Mouse (Mus musculus): ENCODE measurements around the gene Irs1. TPM values are rescaled to one million over a fixed set of nuclear protein-coding genes. Genes with fewer than 3 reads are reported as not detected.
A peak's percentile ranks its signal among the peaks of the same experiment; 100 is the strongest.

Gene Irs1
- polyA plus RNA-seq, 1 experiment = 6.3 TPM

GRCm38 (mm10) chr1:82289990-82290681, 1.1 kb downstream of the Irs1 start:
- Histone ChIP-seq H3K4me1 (ENCODE audit: control insufficient read depth, insufficient read depth, low read length) (peaks cover 2% of the 10 kb centered on the region), H3K4me3 (ENCODE audit: insufficient read depth, low read length) (peak overlapping the region; percentile 86), H3K27ac (ENCODE audit: insufficient read depth, low read length) (peak overlapping the region; percentile 84)
- TF ChIP-seq POLR2A (IDR thresholded peaks at IDR 0.05; ENCODE audit: extremely low read depth, insufficient read depth, low read length) (no peak), CTCF (IDR thresholded peaks at IDR 0.05; ENCODE audit: extremely low read depth, insufficient read depth, low read length) (no peak)

- H3K4me1 ChIP-seq (ENCODE audit: control insufficient read depth, insufficient read depth, low read length) = peaks cover 3% of the 10 kb centered on the region
- TF ChIP-seq POLR2A (IDR thresholded peaks at IDR 0.05; ENCODE audit: extremely low read depth, insufficient read depth, low read length) (no peak), CTCF (IDR thresholded peaks at IDR 0.05; ENCODE audit: extremely low read depth, insufficient read depth, low read length) (no peak)
- H3K27ac ChIP-seq (ENCODE audit: insufficient read depth, low read length) = peak overlapping the region; percentile 20; the same call in 1 of the 2 replicates
- peak overlapping the region; percentile 86 for H3K4me3 ChIP-seq (ENCODE audit: insufficient read depth, low read length)
These were observed 1.9 kb downstream of the Irs1 start for GRCm38 (mm10) chr1:82289116-82289989.

- no peak overlapping the region for H3K27ac ChIP-seq (ENCODE audit: insufficient read depth, low read length)
These were observed 2.7 kb downstream of the Irs1 start for GRCm38 (mm10) chr1:82288421-82288990.

GRCm38 (mm10) chr1:82287776-82288325, 3.4 kb downstream of the Irs1 start:
- Histone ChIP-seq H3K27ac (ENCODE audit: insufficient read depth, low read length) (no peak overlapping the region), H3K4me3 (ENCODE audit: insufficient read depth, low read length) (peak overlapping the region; percentile 53; the same call in 1 of the 2 replicates), H3K4me1 (ENCODE audit: control insufficient read depth, insufficient read depth, low read length) (peaks cover 5% of the 10 kb centered on the region)
- TF ChIP-seq CTCF (IDR thresholded peaks at IDR 0.05; ENCODE audit: extremely low read depth, insufficient read depth, low read length) = no peak
- TF ChIP-seq POLR2A (IDR thresholded peaks at IDR 0.05; ENCODE audit: extremely low read depth, insufficient read depth, low read length) = no peak

More at GRCm38 (mm10) chr1:82288421-82288990, 2.7 kb downstream of the Irs1 start:
- Histone ChIP-seq H3K4me1 (ENCODE audit: control insufficient read depth, insufficient read depth, low read length) (peaks cover 5% of the 10 kb centered on the region), H3K4me3 (ENCODE audit: insufficient read depth, low read length) (peak overlapping the region; percentile 86; the same call in 1 of the 2 replicates)
- no peak for TF ChIP-seq POLR2A (IDR thresholded peaks at IDR 0.05; ENCODE audit: extremely low read depth, insufficient read depth, low read length)
- TF ChIP-seq CTCF (IDR thresholded peaks at IDR 0.05; ENCODE audit: extremely low read depth, insufficient read depth, low read length) = 0 out of 2 replicates have a peak, but pooled peaks have one; percentile 7

GRCm38 (mm10) chr1:82287052-82287775, 4.0 kb downstream of the Irs1 start:
- Histone ChIP-seq H3K4me3 (ENCODE audit: insufficient read depth, low read length) (peak overlapping the region; percentile 53), H3K4me1 (ENCODE audit: control insufficient read depth, insufficient read depth, low read length) (peaks cover 6% of the 10 kb centered on the region), H3K27ac (ENCODE audit: insufficient read depth, low read length) (no peak overlapping the region)
- TF ChIP-seq CTCF (IDR thresholded peaks at IDR 0.05; ENCODE audit: extremely low read depth, insufficient read depth, low read length) (no peak), POLR2A (IDR thresholded peaks at IDR 0.05; ENCODE audit: extremely low read depth, insufficient read depth, low read length) (no peak)

GRCm38 (mm10) chr1:82286190-82287051, 4.8 kb downstream of the Irs1 start:
- TF ChIP-seq POLR2A (IDR thresholded peaks at IDR 0.05; ENCODE audit: extremely low read depth, insufficient read depth, low read length) = no peak
- no peak for TF ChIP-seq CTCF (IDR thresholded peaks at IDR 0.05; ENCODE audit: extremely low read depth, insufficient read depth, low read length)
- Histone ChIP-seq H3K27ac (ENCODE audit: insufficient read depth, low read length) (no peak overlapping the region), H3K4me3 (ENCODE audit: insufficient read depth, low read length) (peak overlapping the region; percentile 53), H3K4me1 (ENCODE audit: control insufficient read depth, insufficient read depth, low read length) (peaks cover 7% of the 10 kb centered on the region)

- no peak overlapping the region for H3K27ac ChIP-seq (ENCODE audit: insufficient read depth, low read length)
- peak overlapping the region; percentile 53 for H3K4me3 ChIP-seq (ENCODE audit: insufficient read depth, low read length)
- peaks cover 7% of the 10 kb centered on the region for H3K4me1 ChIP-seq (ENCODE audit: control insufficient read depth, insufficient read depth, low read length)
- TF ChIP-seq CTCF (IDR thresholded peaks at IDR 0.05; ENCODE audit: extremely low read depth, insufficient read depth, low read length) (no peak), POLR2A (IDR thresholded peaks at IDR 0.05; ENCODE audit: extremely low read depth, insufficient read depth, low read length) (no peak)
These were observed 5.6 kb downstream of the Irs1 start for GRCm38 (mm10) chr1:82285461-82286189.
